Mouse (Mus musculus) ES-E14 (cell line): ENCODE data around the gene Lrrc43.

Source experiments
- HCFC1 ChIP-seq: IDR thresholded peaks from 2 replicates; pipeline ENCODE4 v1.6.1; 2012; ENCODE audit warnings: low read length, inconsistent platforms, borderline replicate concordance; ENCODE audit not compliant: insufficient read depth
- MAFK ChIP-seq: IDR thresholded peaks from 2 replicates; pipeline ENCODE4 v1.6.1; 2014; ENCODE audit warnings: mild to moderate bottlenecking, low read depth, low read length, inconsistent platforms; ENCODE audit not compliant: insufficient read depth
- ZC3H11A ChIP-seq: IDR thresholded peaks from 2 replicates; pipeline ENCODE4 v1.6.1; 2012; ENCODE audit warnings: low read depth, mild to moderate bottlenecking, inconsistent platforms, low read length, borderline replicate concordance
- ZNF384 ChIP-seq: IDR thresholded peaks from 2 replicates; pipeline ENCODE4 v1.6.1; 2012; ENCODE audit warnings: low read depth, low read length, inconsistent platforms

GRCm38 (mm10) chr5:123489935-123490334, 830 bp downstream of the Lrrc43 start:
- TF ChIP-seq ZNF384 = no peak
- TF ChIP-seq HCFC1 = no peak
- TF ChIP-seq MAFK = no peak
- TF ChIP-seq ZC3H11A = no peak
